Mouse (Mus musculus) MEL (cell line): ENCODE data around the gene Vmn2r118. TPM values are rescaled to one million over a fixed set of nuclear protein-coding genes. Genes with fewer than 3 reads are reported as not detected.

Experiments
- DNase-seq: peaks from one replicate; pipeline ENCODE4 v3.0.0; 2011; ENCODE audit warnings: low read depth, low spot score
- H3K27ac ChIP-seq: 2 replicates; pipeline ENCODE4 v1.5.1; 2012; ENCODE audit warnings: low read depth, mild to moderate bottlenecking, control low read depth, low read length, moderate library complexity; ENCODE audit not compliant: control insufficient read depth
- H3K27me3 ChIP-seq, 2 experiments: fragments of 150-350 bp in 1 of 2; sonication (generic) in 1 of 2; 2 replicates each; pipeline ENCODE4 v1.6.1; 2012; ENCODE audit warnings: low read length in 2 of 2, mild to moderate bottlenecking in 2 of 2, improper control_type of control experiment in 1 of 2, moderate library complexity in 1 of 2; ENCODE audit not compliant: insufficient read depth in 2 of 2, control insufficient read depth in 1 of 2
- H3K36me3 ChIP-seq, 2 experiments: 2 replicates each; pipeline ENCODE4 v1.6.1; 2012 to 2014; ENCODE audit warnings: low read length in 2 of 2, improper control_type of control experiment in 1 of 2, inconsistent platforms in 1 of 2, mild to moderate bottlenecking in 1 of 2; ENCODE audit not compliant: insufficient read depth in 2 of 2, control insufficient read depth in 1 of 2
- H3K4me1 ChIP-seq, 2 experiments: fragments of 150-350 bp in 1 of 2; sonication (generic) in 1 of 2; 2 replicates each; pipeline ENCODE4 v1.6.1; 2012; ENCODE audit warnings: low read length in 2 of 2, improper control_type of control experiment in 1 of 2, mild to moderate bottlenecking in 1 of 2; ENCODE audit not compliant: insufficient read depth in 2 of 2, control insufficient read depth in 1 of 2
- H3K4me3 ChIP-seq, 2 experiments: fragments of 150-350 bp in 1 of 2; sonication (generic) in 1 of 2; 2 replicates each; pipeline ENCODE4 v1.5.1; 2012; ENCODE audit warnings: low read depth in 2 of 2, low read length in 2 of 2, mild to moderate bottlenecking in 2 of 2, moderate library complexity in 2 of 2, control low read depth in 1 of 2, improper control_type of control experiment in 1 of 2; ENCODE audit not compliant: control insufficient read depth in 1 of 2, insufficient read depth in 1 of 2
- H3K79me2 ChIP-seq: 2 replicates; pipeline ENCODE4 v1.6.1; 2012; ENCODE audit warnings: mild to moderate bottlenecking, low read length, moderate library complexity; ENCODE audit not compliant: control insufficient read depth, poor library complexity, insufficient read depth
- H3K9ac ChIP-seq: 2 replicates; pipeline ENCODE4 v1.6.1; 2012; ENCODE audit warnings: low read depth, mild to moderate bottlenecking, control low read depth, low read length, moderate library complexity; ENCODE audit not compliant: control insufficient read depth, poor library complexity, severe bottlenecking
- H3K9me3 ChIP-seq: fragments of 150-350 bp; sonication (generic); replicated peaks from 2 replicates; pipeline ENCODE4 v1.6.1; 2012; ENCODE audit warnings: mild to moderate bottlenecking, low read length, improper control_type of control experiment, moderate library complexity; ENCODE audit not compliant: insufficient read depth
- CHD1 ChIP-seq: IDR thresholded peaks from 2 replicates; pipeline ENCODE4 v1.6.1; 2012; ENCODE audit warnings: low read depth, mild to moderate bottlenecking, inconsistent platforms, low read length, improper control_type of control experiment
- CTCF ChIP-seq, 3 experiments: IDR thresholded peaks in 2 of 3; conservative IDR thresholded peaks in 1 of 3; 2 replicates each; pipeline ENCODE4 v1.5.1; 2011 to 2012; ENCODE audit warnings: low read length in 3 of 3, low read depth in 2 of 3, mild to moderate bottlenecking in 2 of 3, improper control_type of control experiment in 1 of 3, inconsistent platforms in 1 of 3, mixed read lengths in 1 of 3, moderate library complexity in 1 of 3; ENCODE audit not compliant: control insufficient read depth in 1 of 3, insufficient read depth in 1 of 3, poor library complexity in 1 of 3, severe bottlenecking in 1 of 3
- ELF1 ChIP-seq: IDR thresholded peaks from 2 replicates; pipeline ENCODE4 v1.6.1; 2014; ENCODE audit warnings: low read depth, mild to moderate bottlenecking, inconsistent platforms, low read length, improper control_type of control experiment, moderate library complexity
- EP300 ChIP-seq, 2 experiments: IDR thresholded peaks; 2 replicates each; pipeline ENCODE4 v1.6.1; 2011; ENCODE audit warnings: improper control_type of control experiment in 2 of 2, low read length in 2 of 2, low read depth in 1 of 2, mild to moderate bottlenecking in 1 of 2
- GABPA ChIP-seq: IDR thresholded peaks from 2 replicates; pipeline ENCODE4 v1.6.1; 2012; ENCODE audit warnings: low read depth, mild to moderate bottlenecking, inconsistent platforms, low read length, improper control_type of control experiment, moderate library complexity
- GATA1 ChIP-seq: IDR thresholded peaks from 2 replicates; pipeline ENCODE4 v1.6.1; 2011; ENCODE audit warnings: low read depth, low read length, improper control_type of control experiment
- HCFC1 ChIP-seq: IDR thresholded peaks from 2 replicates; pipeline ENCODE4 v1.6.1; 2012; ENCODE audit warnings: low read depth, mild to moderate bottlenecking, inconsistent platforms, low read length, improper control_type of control experiment, moderate library complexity
- JUND ChIP-seq: IDR thresholded peaks from 2 replicates; pipeline ENCODE4 v1.6.1; 2011; ENCODE audit warnings: low read depth, mild to moderate bottlenecking, improper control_type of control experiment, low read length
- KAT2A ChIP-seq: conservative IDR thresholded peaks from 2 replicates; pipeline ENCODE4 v1.6.1; 2012; ENCODE audit warnings: low read depth, low read length, improper control_type of control experiment, inconsistent platforms
- MAFK ChIP-seq: IDR thresholded peaks from 2 replicates; pipeline ENCODE4 v1.6.1; 2011; ENCODE audit warnings: low read depth, mild to moderate bottlenecking, low read length, improper control_type of control experiment, borderline replicate concordance
- MAX ChIP-seq: IDR thresholded peaks from 2 replicates; pipeline ENCODE4 v1.6.1; 2011; ENCODE audit warnings: low read length, improper control_type of control experiment
- MAZ ChIP-seq: IDR thresholded peaks from 2 replicates; pipeline ENCODE4 v1.6.1; 2012; ENCODE audit warnings: low read depth, mild to moderate bottlenecking, inconsistent platforms, low read length, improper control_type of control experiment
- MYB ChIP-seq: IDR thresholded peaks from 2 replicates; pipeline ENCODE4 v1.6.1; 2011; ENCODE audit warnings: mild to moderate bottlenecking, low read depth, low read length, improper control_type of control experiment
- NRF1 ChIP-seq: IDR thresholded peaks from 2 replicates; pipeline ENCODE4 v1.6.1; 2014; ENCODE audit warnings: low read depth, mild to moderate bottlenecking, inconsistent platforms, low read length, improper control_type of control experiment, moderate library complexity; ENCODE audit not compliant: poor library complexity, insufficient read depth, severe bottlenecking
- POLR2AphosphoS2 ChIP-seq: IDR thresholded peaks from 2 replicates; pipeline ENCODE4 v1.6.1; 2011; ENCODE audit warnings: low read length, improper control_type of control experiment
- RCOR1 ChIP-seq: IDR thresholded peaks from 2 replicates; pipeline ENCODE4 v1.6.1; 2012; ENCODE audit warnings: low read depth, mild to moderate bottlenecking, inconsistent platforms, low read length, improper control_type of control experiment
- SIN3A ChIP-seq: IDR thresholded peaks from 2 replicates; pipeline ENCODE4 v1.6.1; 2012; ENCODE audit warnings: low read length, improper control_type of control experiment, inconsistent platforms
- TCF12 ChIP-seq: IDR thresholded peaks from 2 replicates; pipeline ENCODE4 v1.6.1; 2014; ENCODE audit warnings: low read depth, mild to moderate bottlenecking, inconsistent platforms, low read length, improper control_type of control experiment, moderate library complexity
- UBTF ChIP-seq: IDR thresholded peaks from 2 replicates; pipeline ENCODE4 v1.6.1; 2012; ENCODE audit warnings: low read depth, mild to moderate bottlenecking, inconsistent platforms, low read length, improper control_type of control experiment, moderate library complexity, borderline replicate concordance; ENCODE audit not compliant: insufficient read depth
- ZC3H11A ChIP-seq: IDR thresholded peaks from 2 replicates; pipeline ENCODE4 v1.6.1; 2012; ENCODE audit warnings: low read depth, mild to moderate bottlenecking, inconsistent platforms, low read length, improper control_type of control experiment
- ZKSCAN1 ChIP-seq: IDR thresholded peaks from 2 replicates; pipeline ENCODE4 v1.6.1; 2012; ENCODE audit warnings: low read depth, mild to moderate bottlenecking, inconsistent platforms, low read length, improper control_type of control experiment, moderate library complexity
- ZMIZ1 ChIP-seq: IDR thresholded peaks from 2 replicates; pipeline ENCODE4 v1.6.1; 2012; ENCODE audit warnings: low read depth, mild to moderate bottlenecking, inconsistent platforms, low read length, improper control_type of control experiment, moderate library complexity
- ZNF384 ChIP-seq: IDR thresholded peaks from 2 replicates; pipeline ENCODE4 v1.6.1; 2012; ENCODE audit warnings: low read depth, mild to moderate bottlenecking, inconsistent platforms, low read length, improper control_type of control experiment
- polyA plus RNA-seq, 2 experiments: library from polyadenylated mRNA; stranded (reverse) in 1 of 2; unstranded in 1 of 2; fragments of >175 nt in 1 of 2; fragments of >200 nt in 1 of 2; gene quantifications; 2 replicates each; pipeline versions ENCODE4 v1.2.1 to v1.2.4; 2012; ENCODE audit warnings: low replicate concordance in 2 of 2, low read depth in 1 of 2; ENCODE audit not compliant: insufficient read length in 2 of 2, insufficient read depth in 1 of 2, missing spikeins in 1 of 2
- total RNA-seq: library from RNA; depleted of rRNA; stranded (reverse); fragments of 300-350 nt; gene quantifications from 2 replicates; pipeline ENCODE4 v1.2.3, GENCODE M21; 2012; rRNA removed

Vmn2r118 gene
- total RNA-seq (not detected in 2 replicates), polyA plus RNA-seq (not detected)

DNA sequence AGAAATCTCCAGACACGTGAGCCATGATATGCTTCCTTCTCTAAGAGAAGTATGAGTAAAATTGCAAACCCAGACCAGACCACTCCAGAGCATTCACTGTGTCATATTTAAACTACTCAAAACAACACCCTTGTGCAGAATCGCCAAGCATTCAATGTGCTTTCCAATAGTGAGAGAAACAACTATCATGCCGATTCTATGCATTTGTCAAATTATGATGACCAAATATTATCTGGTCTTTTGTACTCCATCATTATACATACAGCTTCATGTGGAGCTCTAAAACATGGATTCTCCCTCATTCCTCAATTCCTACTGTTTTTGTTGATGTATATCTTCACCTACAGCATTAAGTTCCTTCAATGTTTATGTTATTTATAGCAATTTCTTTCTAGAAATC is at the start of gene Vmn2r118:
Gene Vmn2r118 (minus strand): TSS at position 101 of the 400 bp plus-strand sequence.
- H3K4me3 ChIP-seq = no peak within 1 kb of the TSS
- no peaks in the 10 kb centered on the region for H3K36me3 ChIP-seq
- H3K9ac ChIP-seq = no peak within 1 kb of the TSS
- TF ChIP-seq SIN3A (no peak), MAX (no peak), EP300 (IDR thresholded peaks at IDR 0.05; ENCODE audit: low read depth in 1 of 2, low read length in 2 of 2) (no peak), MYB (no peak), GATA1 (no peak), CTCF (IDR thresholded peaks at IDR 0.05 in 2 of 3, conservative IDR thresholded peaks at IDR 0.05 in 1 of 3; ENCODE audit: control insufficient read depth in 1 of 3, insufficient read depth in 1 of 3, low read depth in 2 of 3, low read length in 3 of 3, poor library complexity in 1 of 3, severe bottlenecking in 1 of 3) (no peak)
- no peak for DNase-seq
- H3K27me3 ChIP-seq = no peaks in the 10 kb centered on the region
- no peaks in the 10 kb centered on the region for H3K79me2 ChIP-seq
- no peak within 1 kb of the TSS for H3K27ac ChIP-seq
- H3K4me1 ChIP-seq = no peaks in the 10 kb centered on the region
- H3K9me3 ChIP-seq = no peaks in the 10 kb centered on the region

- H3K4me3 ChIP-seq = no peak overlapping the region
- no peaks in the 10 kb centered on the region for H3K9me3 ChIP-seq
- TF ChIP-seq MYB (no peak), MAZ (no peak), ZKSCAN1 (no peak), TCF12 (no peak), GATA1 (no peak), CTCF (IDR thresholded peaks at IDR 0.05 in 2 of 3, conservative IDR thresholded peaks at IDR 0.05 in 1 of 3; ENCODE audit: control insufficient read depth in 1 of 3, insufficient read depth in 1 of 3, low read depth in 2 of 3, low read length in 3 of 3, poor library complexity in 1 of 3, severe bottlenecking in 1 of 3) (no peak), POLR2AphosphoS2 (no peak), JUND (no peak), ZNF384 (no peak), GABPA (no peak)
- H3K27ac ChIP-seq = no peak overlapping the region
- H3K27me3 ChIP-seq = no peaks in the 10 kb centered on the region
- no peaks in the 10 kb centered on the region for H3K79me2 ChIP-seq
- no peaks in the 10 kb centered on the region for H3K4me1 ChIP-seq
- H3K36me3 ChIP-seq = peaks cover 0 to 4% of the 10 kb centered on the region in 2 experiments; a peak in 2 of 4 replicates
- no peak for DNase-seq
- no peak overlapping the region for H3K9ac ChIP-seq
These were observed 36.1 kb upstream of the Vmn2r118 start for GRCm38 (mm10) chr17:55661099-55661498.

DNA sequence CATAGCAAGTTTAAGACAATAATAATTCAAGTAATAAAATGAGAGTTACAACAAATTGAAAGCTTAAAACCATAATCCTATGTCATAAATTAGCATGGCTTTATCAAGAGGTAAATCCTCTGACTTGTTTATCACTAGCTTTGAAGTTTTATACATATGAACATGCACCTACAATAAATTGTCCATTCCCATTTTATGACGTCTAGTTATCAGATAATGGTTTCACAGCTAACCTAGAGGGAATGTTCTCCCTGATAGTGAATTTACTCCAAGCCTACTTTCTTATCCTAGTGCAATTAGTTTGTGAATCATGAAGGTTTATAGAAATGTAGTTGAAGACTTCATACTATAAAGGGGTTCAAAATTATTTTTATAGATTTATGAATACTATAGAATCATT is 34.2 kb downstream of the Vmn2r118 start:
- DNase-seq = no peak
- Histone ChIP-seq H3K27ac (no peak overlapping the region), H3K79me2 (no peaks in the 10 kb centered on the region), H3K4me1 (no peaks in the 10 kb centered on the region), H3K27me3 (no peaks in the 10 kb centered on the region), H3K4me3 (no peak overlapping the region), H3K9ac (no peak overlapping the region), H3K9me3 (no peaks in the 10 kb centered on the region), H3K36me3 (no peaks in the 10 kb centered on the region)
- TF ChIP-seq ZMIZ1 (no peak), ELF1 (no peak), MYB (no peak), SIN3A (no peak), NRF1 (no peak), ZC3H11A (no peak), HCFC1 (no peak), MAX (no peak), MAFK (no peak), GABPA (no peak), JUND (no peak), CHD1 (no peak), KAT2A (no peak), UBTF (no peak), RCOR1 (no peak)
